Mouse (Mus musculus) adrenal gland, postnatal 4 days (tissue): ENCODE data around the gene Olfr140. TPM values are rescaled to one million over a fixed set of nuclear protein-coding genes. Genes with fewer than 3 reads are reported as not detected.

Experiments used
- DNase-seq, 2 experiments: peaks; one replicate each; pipeline ENCODE4 v3.0.0; 2021 to 2022; ENCODE audit warnings: low spot score in 2 of 2, mixed read lengths in 2 of 2
- long read RNA-seq, 2 experiments: library from polyadenylated mRNA; stranded (forward); transcript quantifications; one replicate each; pipeline ENCODE4 v2.0.0; 2021
- total RNA-seq, 2 experiments: library from RNA; stranded (reverse); gene quantifications; 2 replicates each; pipeline ENCODE4 v1.2.3; 2021

Olfr140 gene
- not detected for total RNA-seq
- long read RNA-seq, experiment 1, result 0 reads
- long read RNA-seq, experiment 2, result 0 reads

DNA sequence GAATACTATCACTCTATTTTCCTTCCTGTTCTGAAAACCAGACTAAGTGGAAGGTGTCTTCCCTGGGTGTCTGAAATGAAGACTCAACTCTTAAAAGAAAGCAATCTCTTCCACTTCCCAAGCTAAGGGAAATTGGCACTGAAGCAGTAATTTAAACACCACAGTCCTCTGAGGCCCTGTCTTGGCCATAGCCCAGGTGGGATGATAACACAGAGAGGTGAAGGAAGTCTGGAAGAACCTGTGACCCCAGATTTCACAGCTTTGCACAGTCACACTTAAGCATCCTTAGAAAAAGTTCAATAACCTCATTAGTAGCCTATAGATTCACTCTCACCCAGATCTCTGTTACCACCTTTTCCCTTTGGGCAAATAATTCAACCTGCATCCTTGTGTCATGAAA, at the start of gene Olfr140:
Gene Olfr140 (minus strand): TSS at position 101 of the 400 bp plus-strand sequence.
- DNase-seq, result no peak

DNA sequence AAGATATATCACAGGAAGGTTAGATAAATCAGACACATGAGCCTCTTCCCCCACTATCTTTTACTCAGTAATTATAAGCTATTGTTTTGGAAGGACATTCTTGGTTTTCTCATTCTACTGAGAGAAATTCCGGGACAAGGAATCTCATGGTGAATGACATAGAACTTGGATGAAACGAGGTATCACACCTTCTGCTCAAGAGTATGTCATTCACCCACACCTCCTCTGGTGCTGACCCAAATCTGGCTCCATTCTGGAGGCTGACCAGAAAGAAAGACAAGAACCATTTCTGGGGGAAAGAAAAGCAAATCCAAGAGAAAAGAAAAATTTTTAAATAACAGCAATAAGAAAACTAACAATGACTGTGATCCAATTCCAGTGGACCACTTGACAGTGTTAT, 6.7 kb upstream of the Olfr140 start:
- DNase-seq, result no peak

DNA sequence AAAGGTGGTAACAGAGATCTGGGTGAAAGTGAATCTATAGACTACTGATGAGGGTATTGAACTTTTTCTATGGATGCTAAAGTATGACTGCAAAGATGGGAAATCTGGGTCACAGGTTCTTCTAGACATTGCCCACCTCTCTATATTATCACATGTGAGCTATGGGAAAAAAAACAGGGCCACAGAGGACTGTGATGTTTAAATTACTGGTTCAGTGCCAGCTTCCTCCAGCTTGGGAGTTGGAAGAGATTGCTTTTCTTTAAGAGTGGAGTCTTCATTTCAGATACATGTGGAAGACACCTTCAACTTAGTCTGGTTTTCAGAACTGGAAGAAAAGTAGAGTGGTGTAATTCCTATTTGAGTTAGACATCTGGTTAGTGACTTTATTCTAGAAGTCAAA, 28.4 kb downstream of the Olfr140 start, which contains the start of gene Olfr1265:
Gene Olfr1265 (plus strand): TSS at position 301 of the 400 bp plus-strand sequence.
- no peak for DNase-seq

DNA sequence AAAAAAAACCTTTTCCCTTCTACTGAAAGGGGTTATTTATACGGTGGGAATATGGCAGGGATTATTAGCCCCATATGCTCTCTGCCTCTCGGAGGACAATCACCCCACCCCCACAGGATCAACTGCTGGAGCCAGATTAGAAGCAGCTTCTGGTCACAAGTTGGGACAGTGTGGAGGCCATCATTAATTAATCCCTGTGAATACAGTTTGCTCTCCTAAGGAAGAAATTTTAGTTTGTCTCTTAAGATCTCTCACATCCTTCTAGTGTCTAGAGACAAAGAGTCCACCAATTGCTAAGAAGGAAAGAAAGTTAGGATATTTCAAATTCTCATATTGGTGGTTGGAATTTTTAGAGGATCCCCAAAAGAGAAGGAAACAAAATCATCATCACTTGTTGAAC, 37.9 kb downstream of the Olfr140 start, which contains the start of gene Olfr1264:
Gene Olfr1264 (minus strand): TSS at position 101 of the 400 bp plus-strand sequence.
- no peak for DNase-seq

DNA sequence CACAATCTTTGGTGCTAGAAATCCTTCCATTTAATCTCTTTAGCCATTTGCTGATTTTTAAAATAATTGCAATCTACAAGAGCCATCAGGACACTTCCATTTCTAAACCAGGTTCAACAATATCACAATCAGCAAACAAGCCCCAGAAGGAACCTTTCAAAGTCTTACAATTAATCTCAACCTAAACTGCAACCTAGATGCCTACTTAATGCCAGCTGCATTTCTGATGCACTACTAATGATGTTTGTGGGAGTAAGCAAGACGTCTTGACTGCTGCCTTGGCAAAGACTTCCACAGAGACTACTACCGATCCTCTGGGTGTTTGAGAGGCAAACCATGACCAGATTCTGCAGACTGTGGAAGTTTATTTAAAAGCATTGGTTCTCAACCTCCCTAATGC, 51.6 kb downstream of the Olfr140 start, which contains the start of gene Olfr1263:
Gene Olfr1263 (plus strand): TSS at position 301 of the 400 bp plus-strand sequence.
- no peak for DNase-seq

DNA sequence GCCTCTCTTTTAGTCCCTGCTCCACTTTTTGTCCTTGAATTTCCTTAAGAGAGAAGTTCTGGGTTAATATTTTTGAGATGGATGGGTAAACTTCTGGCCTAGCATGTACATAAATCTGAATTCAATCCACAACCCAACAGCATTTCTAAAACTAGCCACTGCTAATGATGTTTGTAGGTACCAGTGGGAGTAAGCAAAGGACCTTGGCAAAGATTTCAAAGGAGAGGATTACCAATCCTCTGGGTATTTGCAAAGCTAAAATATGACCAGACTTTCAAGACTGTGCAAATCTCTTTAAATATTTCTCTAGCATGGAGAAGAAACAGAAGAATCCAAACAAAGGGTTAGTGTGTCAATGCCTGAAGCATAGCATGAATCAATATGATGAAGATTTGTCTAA, 63.5 kb downstream of the Olfr140 start, which contains the start of gene Olfr1262:
Gene Olfr1262 (plus strand): TSS at position 301 of the 400 bp plus-strand sequence.
- DNase-seq, result no peak

Other genes starting within 250 kb of the Olfr140 start
- gene Olfr1256, start 222.0 kb downstream of the Olfr140 start, total RNA-seq, result not detected
- gene Olfr48, start 215.4 kb downstream of the Olfr140 start, total RNA-seq, result not detected
- not detected for gene Olfr1257, start 185.2 kb downstream of the Olfr140 start, total RNA-seq
- not detected for gene Olfr1258, start 136.3 kb downstream of the Olfr140 start, total RNA-seq
- not detected for gene Olfr1259, start 114.9 kb downstream of the Olfr140 start, total RNA-seq
- gene Olfr1260, start 89.3 kb downstream of the Olfr140 start, total RNA-seq, result not detected
- not detected for gene Olfr1261, start 72.4 kb downstream of the Olfr140 start, total RNA-seq
- not detected for gene Olfr1262, start 63.4 kb downstream of the Olfr140 start, total RNA-seq
- not detected for gene Olfr1263, start 51.5 kb downstream of the Olfr140 start, total RNA-seq
- gene Olfr1264, start 38.0 kb downstream of the Olfr140 start, total RNA-seq, result not detected
- not detected for gene Olfr1265, start 28.3 kb downstream of the Olfr140 start, total RNA-seq
- gene Olfr1269, start 57.8 kb upstream of the Olfr140 start, total RNA-seq, result not detected
- not detected for gene Olfr32, start 78.7 kb upstream of the Olfr140 start, total RNA-seq
- not detected for gene Olfr1270, start 89.5 kb upstream of the Olfr140 start, total RNA-seq
- gene Olfr1506, start 160.9 kb upstream of the Olfr140 start, total RNA-seq, result under 1 TPM in 1 of 2 experiments, not detected in 1; 0.11 TPM
- not detected for gene Olfr142, start 194.0 kb upstream of the Olfr140 start, total RNA-seq
- gene Olfr1271, start 207.4 kb upstream of the Olfr140 start, total RNA-seq, result not detected
- not detected for gene Olfr1272, start 229.2 kb upstream of the Olfr140 start, total RNA-seq